Mouse (Mus musculus): Measurements from ENCODE around the gene Eras.
"Not testable (repeated sequence)": the region's sequence is repeated elsewhere in the genome, so short reads cannot be mapped to it uniquely, and the experiment has no call there.

Gene Eras

GRCm38 (mm10) chrX:7909242-7909641 is 19.2 kb downstream of the Eras start, which contains the start of gene Gm10490:
Gene Gm10490 (plus strand): TSS chrX:7909542.
- not testable (repeated sequence) for DNase-seq

GRCm38 (mm10) chrX:7907735-7908134 is 20.7 kb downstream of the Eras start, which contains the start of gene Gm10491:
Gene Gm10491 (minus strand): TSS chrX:7907835.
- no peak for DNase-seq

DNA sequence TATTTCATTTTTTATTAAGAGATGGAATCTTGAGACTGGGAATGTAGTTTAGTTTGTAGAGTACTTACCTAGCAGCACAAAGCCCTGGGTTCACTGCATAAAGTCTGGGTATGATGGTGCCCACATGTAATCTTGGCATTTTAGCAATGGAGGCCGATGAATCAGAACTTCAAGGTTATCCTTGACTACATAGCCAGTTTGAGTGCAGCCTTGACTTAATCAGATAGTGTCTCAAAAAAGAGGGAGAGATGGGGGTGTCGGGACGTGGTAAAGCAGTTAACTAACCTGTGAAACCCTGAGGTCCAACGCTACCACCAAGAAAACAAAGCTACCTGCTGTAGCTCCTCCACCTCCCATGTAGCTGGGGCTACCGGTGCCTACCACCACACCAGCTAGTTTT is 24.0 kb downstream of the Eras start:
- DNase-seq = no peak

GRCm38 (mm10) chrX:7898880-7899874 is 29.2 kb downstream of the Eras start, which contains the start of the genes Pqbp1 and Timm17b:
Gene Pqbp1 (minus strand): TSS chrX:7899269.
Gene Timm17b (plus strand): TSS chrX:7899357.
- DNase-seq = peak; percentile 95

DNA sequence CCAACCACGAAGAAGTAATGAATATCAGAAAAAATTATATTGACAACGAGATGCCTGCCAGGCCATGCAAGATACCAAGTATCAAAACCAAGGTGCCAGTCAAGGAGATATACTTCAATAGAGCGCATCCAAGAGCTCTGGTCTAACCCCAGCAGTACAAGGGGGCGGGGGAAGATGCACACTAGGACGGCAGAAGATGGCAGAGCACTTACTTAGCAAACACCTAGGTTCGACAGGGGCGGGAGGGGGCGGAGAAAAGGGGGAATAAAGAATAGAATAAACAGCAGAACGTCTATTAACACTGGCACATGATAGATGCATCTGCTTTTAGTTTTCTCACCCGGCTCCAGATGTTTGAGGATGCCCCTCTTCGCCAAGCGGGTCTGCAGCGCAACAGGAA is 30.2 kb downstream of the Eras start:
- no peak for DNase-seq

GRCm38 (mm10) chrX:7883841-7884567 is 44.4 kb downstream of the Eras start, which contains the start of gene Slc35a2:
Gene Slc35a2 (plus strand): TSS chrX:7884028.
- peak; percentile 95 for DNase-seq

- peak; percentile 80 for DNase-seq
These were observed 48.6 kb downstream of the Eras start for GRCm38 (mm10) chrX:7879819-7880218.

- DNase-seq = no peak
These were observed 49.9 kb downstream of the Eras start for GRCm38 (mm10) chrX:7878495-7878894.

- peak; percentile 91 for DNase-seq
These were observed 50.4 kb downstream of the Eras start, which contains the start of gene Pim2 for GRCm38 (mm10) chrX:7878007-7878419. Gene Pim2 (plus strand): TSS chrX:7878262.
